Mouse (Mus musculus) layer of hippocampus, postnatal 36 days (tissue): ENCODE data around the gene Anxa4. TPM values are rescaled to one million over a fixed set of nuclear protein-coding genes. Genes with fewer than 3 reads are reported as not detected.

ENCODE experiments used
- DNase-seq, 2 experiments: peaks; one replicate each; pipeline ENCODE4 v3.0.0; 2022
- total RNA-seq, 2 experiments: library from RNA; stranded (reverse); gene quantifications; 2 replicates each; pipeline ENCODE4 v1.2.3; 2021

The Anxa4 gene
- total RNA-seq, 2 experiments from 2014 or later, result 4.8 to 6.0 TPM

- DNase-seq, result no peak
Measured at GRCm38 (mm10) chr6:86750961-86751360, 42.4 kb downstream of the Anxa4 start.

- DNase-seq, result no peak
Measured at GRCm38 (mm10) chr6:86749817-86750216, 43.6 kb downstream of the Anxa4 start.

- DNase-seq, result peak; percentile 12 to 16
Measured at GRCm38 (mm10) chr6:86747171-86747570, 46.2 kb downstream of the Anxa4 start.

- DNase-seq, result no peak
Measured at GRCm38 (mm10) chr6:86740652-86741051, 52.7 kb downstream of the Anxa4 start.

GRCm38 (mm10) chr6:86736830-86737229, 56.6 kb downstream of the Anxa4 start:
- no peak for DNase-seq

GRCm38 (mm10) chr6:86736313-86736712, 57.1 kb downstream of the Anxa4 start:
- no peak for DNase-seq

GRCm38 (mm10) chr6:86733183-86733876, 60.1 kb downstream of the Anxa4 start, which contains the start of gene Gmcl1:
Gene Gmcl1 (minus strand): TSS chr6:86733383.
- peak; percentile 91 to 92 for DNase-seq

- peak in 1 of 2 experiments; percentile 4 for DNase-seq
Measured at GRCm38 (mm10) chr6:86732276-86733173, 60.9 kb downstream of the Anxa4 start.

GRCm38 (mm10) chr6:86728711-86729110, 64.7 kb downstream of the Anxa4 start:
- no peak for DNase-seq

- no peak for DNase-seq
Measured at GRCm38 (mm10) chr6:86721977-86722376, 71.4 kb downstream of the Anxa4 start.

- no peak for DNase-seq
Measured at GRCm38 (mm10) chr6:86708072-86708774, 85.2 kb downstream of the Anxa4 start.

- DNase-seq, result no peak
Measured at GRCm38 (mm10) chr6:86702577-86702976, 90.8 kb downstream of the Anxa4 start.

GRCm38 (mm10) chr6:86697903-86698302, 95.5 kb downstream of the Anxa4 start:
- DNase-seq, result no peak

- no peak for DNase-seq
Measured at GRCm38 (mm10) chr6:86696213-86696612, 97.2 kb downstream of the Anxa4 start.

- DNase-seq, result peak in 1 of 2 experiments; percentile 20
Measured at GRCm38 (mm10) chr6:86694465-86694864, 98.9 kb downstream of the Anxa4 start.

- no peak for DNase-seq
Measured at GRCm38 (mm10) chr6:86689671-86690070, 103.7 kb downstream of the Anxa4 start.

GRCm38 (mm10) chr6:86686971-86687370, 106.4 kb downstream of the Anxa4 start:
- DNase-seq, result no peak

Other genes with a start within 250 kb of the Anxa4 start
- gene Asprv1, start 165.4 kb downstream of the Anxa4 start, total RNA-seq, result 1 to 10 TPM in 1 of 2 experiments, under 1 TPM in 1; 0.88 to 1.7 TPM
- 10 to 100 TPM; 20.7 to 28.7 TPM for gene Mxd1, start 124.4 kb downstream of the Anxa4 start, total RNA-seq
- 10 to 100 TPM; 59.1 to 62.8 TPM for gene Snrnp27, start 109.1 kb downstream of the Anxa4 start, total RNA-seq
- 10 to 100 TPM; 30.0 to 30.1 TPM for gene Gmcl1, start 60.2 kb downstream of the Anxa4 start, total RNA-seq
- 100 to 1,000 TPM; 435 to 445 TPM for gene Aak1, start 55.9 kb upstream of the Anxa4 start, total RNA-seq
- 10 to 100 TPM; 55.1 to 55.5 TPM for gene Nfu1, start 215.7 kb upstream of the Anxa4 start, total RNA-seq
- gene Gfpt1, start 249.3 kb upstream of the Anxa4 start, total RNA-seq, result 10 to 100 TPM; 52.9 to 56.7 TPM